Mouse (Mus musculus): ENCODE data around the gene Ttc13. TPM values are rescaled to one million over a fixed set of nuclear protein-coding genes. Genes with fewer than 3 reads are reported as not detected.
A peak's percentile ranks its signal among the peaks of the same experiment; 100 is the strongest.

Gene Ttc13
- polyA plus RNA-seq, 1 experiment from 2014 or later, result 34.7 TPM

DNA sequence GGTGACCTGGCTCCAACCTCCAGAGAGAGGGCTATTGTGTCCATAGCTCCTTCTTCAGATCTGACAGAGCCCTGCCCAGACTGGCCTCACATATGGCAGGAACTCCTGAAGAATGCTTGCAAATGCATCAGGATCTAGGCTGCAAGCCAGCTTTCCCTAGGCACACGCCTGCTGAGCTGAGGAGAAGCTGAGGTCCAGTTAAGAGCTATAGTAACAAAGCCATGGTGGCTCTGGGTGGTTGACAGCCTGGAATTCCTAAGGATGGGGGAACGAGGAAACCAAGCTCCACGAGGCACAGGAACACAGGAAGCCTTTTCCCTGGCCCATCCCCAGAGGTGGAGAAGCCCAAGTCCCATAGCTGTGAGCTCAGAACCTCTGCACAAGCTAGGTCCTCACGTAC lies 69.2 kb downstream of the Ttc13 start:
- 33% methylated on average over 4 of the region's 4 CpGs for WGBS
- no peak overlapping the region for H3K4me2 ChIP-seq (ENCODE audit: low read depth, low read length)
- H3K27ac ChIP-seq (ENCODE audit: low read length), result peak overlapping the region; percentile 80
- H3K4me3 ChIP-seq (ENCODE audit: low read length), result no peak overlapping the region
- no peaks in the 10 kb centered on the region for H3K9me3 ChIP-seq (ENCODE audit: control insufficient read depth, low read length)
- peaks cover 54% of the 10 kb centered on the region for H3K4me1 ChIP-seq (ENCODE audit: control insufficient read depth, insufficient read depth, low read length)
- 0 out of 2 replicates have a peak, but pooled peaks cover 3% of the 10 kb centered on the region for H3K36me3 ChIP-seq (ENCODE audit: control insufficient read depth, insufficient read depth, low read length)
- peak overlapping the region; percentile 20; the same call in 1 of the 2 replicates for H3K9ac ChIP-seq (ENCODE audit: low read depth, low read length)
- no peaks in the 10 kb centered on the region for H3K27me3 ChIP-seq (replicated peaks; ENCODE audit: control insufficient read depth, insufficient read depth, low read length)
- peak; percentile 44 for ATAC-seq

- no peak overlapping the region for H3K4me3 ChIP-seq (ENCODE audit: low read length)
- H3K27ac ChIP-seq (ENCODE audit: low read length), result peak overlapping the region; percentile 25
- H3K4me2 ChIP-seq (ENCODE audit: low read depth, low read length), result no peak overlapping the region
- H3K27me3 ChIP-seq (replicated peaks; ENCODE audit: control insufficient read depth, insufficient read depth, low read length), result no peaks in the 10 kb centered on the region
- WGBS, result 74% methylated on average over 20 of the region's 20 CpGs
- H3K9ac ChIP-seq (ENCODE audit: low read depth, low read length), result no peak overlapping the region
- ATAC-seq, result peak; percentile 76
- 0 out of 2 replicates have a peak, but pooled peaks cover 3% of the 10 kb centered on the region for H3K36me3 ChIP-seq (ENCODE audit: control insufficient read depth, insufficient read depth, low read length)
- no peaks in the 10 kb centered on the region for H3K9me3 ChIP-seq (ENCODE audit: control insufficient read depth, low read length)
- peaks cover 52% of the 10 kb centered on the region for H3K4me1 ChIP-seq (ENCODE audit: control insufficient read depth, insufficient read depth, low read length)
Observed at GRCm38 (mm10) chr8:124651776-124652175, 70.0 kb downstream of the Ttc13 start.

DNA sequence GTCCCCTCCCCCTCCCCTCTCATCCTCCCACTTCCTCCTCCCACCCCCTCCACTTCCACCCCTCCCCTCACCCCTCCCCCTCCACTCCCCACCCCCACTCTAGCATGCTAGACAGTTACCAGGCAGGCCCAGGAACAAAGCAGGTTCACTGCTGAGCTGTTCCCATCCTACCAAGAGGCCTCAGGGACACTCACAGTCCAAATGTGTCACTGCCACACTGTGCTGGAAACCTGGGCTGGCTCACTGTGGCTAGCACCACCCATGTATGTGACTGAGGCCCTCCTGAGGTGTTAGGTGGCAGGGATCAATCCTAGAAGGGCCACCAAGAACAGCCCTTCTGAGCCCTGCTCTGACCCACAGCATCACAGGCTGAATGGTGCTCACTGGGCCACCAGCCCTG lies 73.5 kb downstream of the Ttc13 start:
- 0 out of 2 replicates have a peak, but pooled peaks cover 8% of the 10 kb centered on the region for H3K36me3 ChIP-seq (ENCODE audit: control insufficient read depth, insufficient read depth, low read length)
- ATAC-seq, result no peak
- H3K9me3 ChIP-seq (ENCODE audit: control insufficient read depth, low read length), result no peaks in the 10 kb centered on the region
- no peak overlapping the region for H3K9ac ChIP-seq (ENCODE audit: low read depth, low read length)
- peaks cover 34% of the 10 kb centered on the region for H3K4me1 ChIP-seq (ENCODE audit: control insufficient read depth, insufficient read depth, low read length)
- H3K27ac ChIP-seq (ENCODE audit: low read length), result no peak overlapping the region
- H3K4me2 ChIP-seq (ENCODE audit: low read depth, low read length), result no peak overlapping the region
- H3K4me3 ChIP-seq (ENCODE audit: low read length), result no peak overlapping the region
- H3K27me3 ChIP-seq (replicated peaks; ENCODE audit: control insufficient read depth, insufficient read depth, low read length), result no peaks in the 10 kb centered on the region

DNA sequence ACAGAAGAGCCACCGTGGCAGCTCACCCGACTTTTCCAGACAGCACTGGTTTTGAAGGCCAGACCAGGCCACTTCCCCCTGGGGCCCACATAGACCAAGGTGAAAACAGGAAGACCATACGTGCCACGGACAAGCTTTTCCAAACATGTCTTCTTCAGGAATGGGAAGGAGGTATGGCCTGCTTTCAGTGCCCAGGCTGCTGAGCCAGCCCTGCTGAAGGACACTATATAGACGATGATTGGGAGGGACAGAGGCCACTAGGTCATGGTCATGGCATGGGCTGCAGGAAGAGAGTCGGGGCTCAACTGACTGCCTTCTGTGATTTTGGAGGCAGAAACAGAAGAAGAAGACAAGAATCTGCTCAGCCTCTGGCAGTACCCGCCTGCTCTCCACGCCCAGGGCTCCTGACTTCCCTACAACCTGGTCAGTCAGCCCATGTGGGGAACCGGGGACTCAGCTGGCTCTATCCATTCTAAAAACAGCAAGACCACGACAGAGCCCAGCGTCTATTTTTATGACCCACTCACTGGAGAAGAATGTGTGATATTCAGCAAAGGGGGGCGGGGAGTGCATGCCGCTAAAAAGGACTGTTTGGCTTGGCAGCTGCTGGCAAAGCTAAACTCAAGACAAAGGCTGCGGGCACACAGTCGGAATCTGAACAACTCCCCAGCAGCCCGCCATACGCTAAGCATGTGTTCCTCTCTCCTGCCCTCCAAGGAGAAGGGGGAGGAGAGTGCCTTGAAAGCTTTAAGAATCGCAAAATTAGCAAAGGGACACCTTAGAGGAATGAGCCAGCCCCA lies 78.0 kb downstream of the Ttc13 start:
- ATAC-seq, result peak; percentile 49; the same call in 1 of the 2 replicates
- peak overlapping the region; percentile 69 for H3K27ac ChIP-seq (ENCODE audit: low read length)
- H3K27me3 ChIP-seq (replicated peaks; ENCODE audit: control insufficient read depth, insufficient read depth, low read length), result no peaks in the 10 kb centered on the region
- H3K9ac ChIP-seq (ENCODE audit: low read depth, low read length), result peak overlapping the region; percentile 11; the same call in 1 of the 2 replicates
- 43% methylated on average over 18 of the region's 18 CpGs for WGBS
- H3K9me3 ChIP-seq (ENCODE audit: control insufficient read depth, low read length), result no peaks in the 10 kb centered on the region
- no peak overlapping the region for H3K4me2 ChIP-seq (ENCODE audit: low read depth, low read length)
- peaks cover 18% of the 10 kb centered on the region for H3K4me1 ChIP-seq (ENCODE audit: control insufficient read depth, insufficient read depth, low read length)
- peaks cover 12% of the 10 kb centered on the region; the same call in 1 of the 2 replicates for H3K36me3 ChIP-seq (ENCODE audit: control insufficient read depth, insufficient read depth, low read length)
- H3K4me3 ChIP-seq (ENCODE audit: low read length), result no peak overlapping the region

GRCm38 (mm10) chr8:124641599-124641998 lies 80.2 kb downstream of the Ttc13 start:
- WGBS, result 90% methylated on average over 8 of the region's 8 CpGs
- Histone ChIP-seq H3K9ac (ENCODE audit: low read depth, low read length) (no peak overlapping the region), H3K4me2 (ENCODE audit: low read depth, low read length) (no peak overlapping the region), H3K9me3 (ENCODE audit: control insufficient read depth, low read length) (no peaks in the 10 kb centered on the region), H3K27me3 (replicated peaks; ENCODE audit: control insufficient read depth, insufficient read depth, low read length) (no peaks in the 10 kb centered on the region), H3K27ac (ENCODE audit: low read length) (no peak overlapping the region), H3K4me3 (ENCODE audit: low read length) (no peak overlapping the region), H3K36me3 (ENCODE audit: control insufficient read depth, insufficient read depth, low read length) (peaks cover 17% of the 10 kb centered on the region; the same call in 1 of the 2 replicates), H3K4me1 (ENCODE audit: control insufficient read depth, insufficient read depth, low read length) (peaks cover 15% of the 10 kb centered on the region)
- no peak for ATAC-seq

- Histone ChIP-seq H3K4me3 (ENCODE audit: low read length) (no peak overlapping the region), H3K9ac (ENCODE audit: low read depth, low read length) (no peak overlapping the region), H3K4me2 (ENCODE audit: low read depth, low read length) (no peak overlapping the region), H3K27ac (ENCODE audit: low read length) (no peak overlapping the region), H3K36me3 (ENCODE audit: control insufficient read depth, insufficient read depth, low read length) (peaks cover 13% of the 10 kb centered on the region; the same call in 1 of the 2 replicates), H3K4me1 (ENCODE audit: control insufficient read depth, insufficient read depth, low read length) (no peaks in the 10 kb centered on the region), H3K9me3 (ENCODE audit: control insufficient read depth, low read length) (no peaks in the 10 kb centered on the region), H3K27me3 (replicated peaks; ENCODE audit: control insufficient read depth, insufficient read depth, low read length) (no peaks in the 10 kb centered on the region)
- 80% methylated on average over 8 of the region's 8 CpGs for WGBS
- no peak for ATAC-seq
Observed at GRCm38 (mm10) chr8:124635247-124635502, 86.6 kb downstream of the Ttc13 start.

DNA sequence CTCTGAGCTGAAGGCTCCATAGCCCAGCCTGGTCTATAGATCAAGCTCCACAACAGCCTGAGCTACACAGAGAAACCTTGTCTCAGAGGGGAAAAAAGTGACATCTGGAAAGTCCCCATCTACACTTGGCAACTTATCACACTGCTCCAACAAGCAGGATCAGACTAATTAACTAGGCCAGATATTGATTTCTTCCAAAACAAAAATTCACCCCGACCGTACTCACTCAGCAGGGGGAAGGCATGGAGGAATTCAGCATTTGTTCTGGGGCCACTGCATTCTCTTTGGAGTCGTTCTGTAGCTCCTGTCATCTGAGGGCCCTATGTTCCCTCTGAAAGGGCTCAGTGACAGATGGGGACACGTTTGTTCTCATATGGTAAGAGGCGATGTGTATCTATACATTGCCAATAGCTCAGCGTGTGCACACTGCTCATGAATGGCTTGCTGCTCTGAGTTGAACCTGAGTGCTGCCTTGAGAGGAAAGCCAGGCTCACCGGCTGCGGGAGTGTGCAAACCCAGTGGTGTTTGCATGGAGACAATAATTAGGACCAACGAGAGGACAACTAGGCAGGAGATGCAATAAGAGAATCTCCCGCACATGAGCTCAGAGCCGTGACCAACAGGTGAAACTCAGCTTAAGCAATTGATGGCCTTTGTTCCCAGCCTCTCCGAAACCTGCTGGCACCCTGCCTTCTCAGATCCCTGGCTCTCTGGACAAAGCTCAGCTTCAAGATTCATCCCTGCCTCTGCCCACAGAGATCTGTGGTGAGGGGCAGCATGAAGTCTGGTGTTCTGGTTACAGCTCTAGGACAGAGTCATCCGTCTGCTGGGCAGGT lies 87.2 kb downstream of the Ttc13 start:
- H3K27me3 ChIP-seq (replicated peaks; ENCODE audit: control insufficient read depth, insufficient read depth, low read length), result no peaks in the 10 kb centered on the region
- no peak overlapping the region for H3K9ac ChIP-seq (ENCODE audit: low read depth, low read length)
- H3K9me3 ChIP-seq (ENCODE audit: control insufficient read depth, low read length), result no peaks in the 10 kb centered on the region
- H3K27ac ChIP-seq (ENCODE audit: low read length), result no peak overlapping the region
- H3K4me3 ChIP-seq (ENCODE audit: low read length), result no peak overlapping the region
- ATAC-seq, result no peak
- H3K4me1 ChIP-seq (ENCODE audit: control insufficient read depth, insufficient read depth, low read length), result no peaks in the 10 kb centered on the region
- H3K4me2 ChIP-seq (ENCODE audit: low read depth, low read length), result no peak overlapping the region
- H3K36me3 ChIP-seq (ENCODE audit: control insufficient read depth, insufficient read depth, low read length), result peaks cover 13% of the 10 kb centered on the region; the same call in 1 of the 2 replicates
- 83% methylated on average over 13 of the region's 13 CpGs for WGBS

- Histone ChIP-seq H3K36me3 (ENCODE audit: control insufficient read depth, insufficient read depth, low read length) (0 out of 2 replicates have a peak, but pooled peaks cover 7% of the 10 kb centered on the region), H3K27ac (ENCODE audit: low read length) (peak overlapping the region; percentile 68), H3K9me3 (ENCODE audit: control insufficient read depth, low read length) (no peaks in the 10 kb centered on the region), H3K4me3 (ENCODE audit: low read length) (no peak overlapping the region), H3K27me3 (replicated peaks; ENCODE audit: control insufficient read depth, insufficient read depth, low read length) (no peaks in the 10 kb centered on the region), H3K9ac (ENCODE audit: low read depth, low read length) (no peak overlapping the region), H3K4me2 (ENCODE audit: low read depth, low read length) (no peak overlapping the region), H3K4me1 (ENCODE audit: control insufficient read depth, insufficient read depth, low read length) (no peaks in the 10 kb centered on the region)
- peak; percentile 52; the same call in 1 of the 2 replicates for ATAC-seq
- WGBS, result 65% methylated on average over 14 of the region's 14 CpGs
Observed at GRCm38 (mm10) chr8:124633001-124633703, 88.6 kb downstream of the Ttc13 start.

DNA sequence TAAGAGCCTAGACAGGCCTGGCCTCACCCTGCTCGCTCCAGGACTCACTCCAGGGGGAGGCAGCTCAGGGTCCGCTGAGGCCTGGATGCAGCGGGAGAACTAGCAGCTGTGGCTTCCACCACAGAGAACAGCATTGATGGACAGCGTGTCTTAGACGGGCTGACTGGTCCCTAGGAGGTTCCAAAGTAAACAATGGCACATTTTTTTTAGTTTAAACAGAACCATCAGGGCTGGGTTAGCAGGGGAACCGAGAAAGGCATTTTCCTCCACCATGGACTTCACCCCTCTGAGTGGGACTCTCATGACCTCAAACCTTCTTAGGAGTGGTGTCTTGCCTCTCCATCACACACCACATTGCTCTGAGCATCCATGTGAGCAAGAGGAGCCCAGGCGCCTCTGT lies 89.8 kb downstream of the Ttc13 start:
- no peak overlapping the region for H3K4me3 ChIP-seq (ENCODE audit: low read length)
- 29% methylated on average over 7 of the region's 7 CpGs for WGBS
- peak overlapping the region; percentile 42 for H3K27ac ChIP-seq (ENCODE audit: low read length)
- H3K4me2 ChIP-seq (ENCODE audit: low read depth, low read length), result no peak overlapping the region
- ATAC-seq, result 0 out of 2 replicates have a peak, but pooled peaks have one; percentile 24
- H3K9me3 ChIP-seq (ENCODE audit: control insufficient read depth, low read length), result no peaks in the 10 kb centered on the region
- H3K36me3 ChIP-seq (ENCODE audit: control insufficient read depth, insufficient read depth, low read length), result 0 out of 2 replicates have a peak, but pooled peaks cover 4% of the 10 kb centered on the region
- H3K4me1 ChIP-seq (ENCODE audit: control insufficient read depth, insufficient read depth, low read length), result no peaks in the 10 kb centered on the region
- no peak overlapping the region for H3K9ac ChIP-seq (ENCODE audit: low read depth, low read length)
- H3K27me3 ChIP-seq (replicated peaks; ENCODE audit: control insufficient read depth, insufficient read depth, low read length), result no peaks in the 10 kb centered on the region
